Mouse (Mus musculus) hindbrain, embryonic 12.5 days (tissue): ENCODE measurements around the gene Fxyd2. TPM values are rescaled to one million over a fixed set of nuclear protein-coding genes. Genes with fewer than 3 reads are reported as not detected.

Experiments
- ATAC-seq: fragments of 200-750 bp; cut with Nextera tagmentation; 2 replicates; pipeline ENCODE4 v1.8.0; 2017; ENCODE audit warnings: moderate TSS enrichment; ENCODE audit not compliant: low FRiP score
- H3K27ac ChIP-seq: fragments of 300-500 bp; sonication (generic); 2 replicates; pipeline ENCODE4 v1.5.1; 2016; ENCODE audit warnings: mild to moderate bottlenecking
- H3K27me3 ChIP-seq: fragments of 300-500 bp; sonication (generic); 2 replicates; pipeline ENCODE4 v1.6.1; 2016; ENCODE audit warnings: mild to moderate bottlenecking
- H3K36me3 ChIP-seq: fragments of 300-500 bp; sonication (generic); 2 replicates; pipeline ENCODE4 v1.6.1; 2016; ENCODE audit warnings: mild to moderate bottlenecking
- H3K4me1 ChIP-seq: fragments of 300-500 bp; sonication (generic); 2 replicates; pipeline ENCODE4 v1.6.1; 2016
- H3K4me2 ChIP-seq: fragments of 300-500 bp; sonication (generic); replicated peaks from 2 replicates; pipeline ENCODE4 v1.6.1; 2016; ENCODE audit warnings: mild to moderate bottlenecking
- H3K4me3 ChIP-seq: fragments of 300-500 bp; sonication (generic); 2 replicates; pipeline ENCODE4 v1.5.1; 2016; ENCODE audit warnings: mild to moderate bottlenecking
- H3K9ac ChIP-seq: fragments of 300-500 bp; sonication (generic); 2 replicates; pipeline ENCODE4 v1.6.1; 2016; ENCODE audit warnings: mild to moderate bottlenecking, moderate library complexity
- H3K9me3 ChIP-seq: fragments of 300-500 bp; sonication (generic); replicated peaks from 2 replicates; pipeline ENCODE4 v1.6.1; 2016; ENCODE audit warnings: mild to moderate bottlenecking
- WGBS: fragments of 180-500 bp; shearing (Covaris S2); methylation state at CpG from one replicate; pipeline ENCODE4 v1.1.7; 2016; 5-methylcytosine and 5-hydroxymethylcytosine counted together
- polyA plus RNA-seq: library from polyadenylated mRNA; unstranded; fragments of >200 nt; fragmentation: Nextera tagmentation; extraction: Ambion mirVana; gene quantifications from 2 replicates; pipeline ENCODE4 v1.2.1, GENCODE M21; 2016

Fxyd2 gene
- polyA plus RNA-seq, 1 experiment from 2014 or later: 2.1 TPM

DNA sequence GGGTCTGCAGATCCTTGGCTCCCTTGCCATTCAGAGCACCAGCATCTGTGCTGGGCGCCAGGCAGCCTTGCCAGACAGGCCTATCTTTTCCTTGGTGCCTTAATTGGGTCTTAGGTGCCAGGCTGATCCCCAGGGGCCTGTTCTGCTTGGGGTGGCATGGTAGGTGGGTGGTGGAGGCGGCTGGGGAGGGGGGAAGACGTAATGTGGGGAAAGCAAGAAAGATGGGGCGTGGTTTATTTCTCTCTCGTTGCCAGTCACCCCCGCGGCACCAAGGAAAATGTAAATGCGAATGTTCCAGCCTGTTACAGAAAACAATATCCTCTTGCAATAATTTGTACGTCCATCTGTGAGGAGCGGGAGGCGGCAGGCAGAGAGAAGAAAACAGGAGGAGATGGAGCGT is 33.2 kb downstream of the Fxyd2 start:
- ATAC-seq: no peak; the same call in 1 of the 2 replicates
- no peak overlapping the region for H3K4me3 ChIP-seq

DNA sequence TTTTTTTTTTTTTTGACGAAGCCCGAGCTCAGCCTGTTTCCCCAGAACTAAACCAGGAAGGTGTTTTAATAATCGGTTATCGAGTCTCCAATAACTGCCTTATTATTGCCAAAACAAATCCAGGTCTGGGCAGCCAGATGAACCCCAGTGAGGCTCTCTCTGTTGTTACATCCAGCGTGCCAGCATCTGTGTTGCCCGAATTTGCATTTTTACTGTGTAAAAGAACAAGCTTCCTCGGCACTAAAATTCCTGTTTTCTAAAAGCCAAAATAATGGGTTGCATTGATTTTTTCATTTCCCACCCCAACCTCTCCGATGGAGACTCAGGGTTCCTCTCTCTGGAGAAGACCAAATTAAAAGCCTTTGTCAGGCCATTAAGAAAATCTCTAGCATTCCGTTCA is 33.6 kb downstream of the Fxyd2 start:
- 76% methylated on average over 9 of the region's 9 CpGs for WGBS
- Histone ChIP-seq H3K36me3 (no peaks in the 10 kb centered on the region), H3K9ac (no peak overlapping the region), H3K27ac (no peak overlapping the region; the same call in 1 of the 2 replicates), H3K4me1 (peaks cover 36% of the 10 kb centered on the region), H3K9me3 (no peaks in the 10 kb centered on the region), H3K4me3 (no peak overlapping the region), H3K27me3 (peaks cover 52% of the 10 kb centered on the region), H3K4me2 (no peak overlapping the region)
- ATAC-seq: no peak

More for the DNA sequence above, 33.2 kb downstream of the Fxyd2 start:
- Histone ChIP-seq H3K9ac (no peak overlapping the region), H3K36me3 (no peaks in the 10 kb centered on the region), H3K27ac (peak overlapping the region; percentile 30), H3K27me3 (peaks cover 52% of the 10 kb centered on the region), H3K9me3 (no peaks in the 10 kb centered on the region), H3K4me1 (peaks cover 36% of the 10 kb centered on the region), H3K4me2 (peak overlapping the region; percentile 65; the same call in 1 of the 2 replicates)
- 52% methylated on average over 12 of the region's 12 CpGs for WGBS

DNA sequence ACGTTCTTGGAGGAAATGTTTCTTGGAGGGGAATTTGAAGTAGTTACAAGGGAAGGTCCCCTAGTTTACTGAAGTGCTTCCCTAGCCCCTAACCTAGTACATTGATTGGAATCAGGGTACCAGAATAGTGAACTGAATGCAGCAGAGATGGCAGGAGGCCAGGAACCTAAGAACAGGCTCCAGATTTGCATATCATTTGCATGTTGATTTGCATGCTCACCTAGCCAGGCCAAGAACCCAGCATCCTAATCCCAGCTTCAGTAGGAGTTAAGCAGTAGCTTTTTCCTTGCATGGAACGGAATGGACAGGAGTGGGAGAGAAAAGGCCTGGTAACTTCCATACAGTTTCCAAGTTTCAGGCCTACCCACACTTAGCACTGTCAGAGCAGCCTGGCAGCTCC is 34.7 kb downstream of the Fxyd2 start:
- no peaks in the 10 kb centered on the region for H3K9me3 ChIP-seq
- H3K27me3 ChIP-seq: peaks cover 45% of the 10 kb centered on the region
- H3K4me2 ChIP-seq: no peak overlapping the region
- WGBS: 69% methylated on average over 2 of the region's 2 CpGs
- H3K27ac ChIP-seq: no peak overlapping the region
- H3K4me3 ChIP-seq: no peak overlapping the region
- H3K36me3 ChIP-seq: no peaks in the 10 kb centered on the region
- H3K4me1 ChIP-seq: peaks cover 36% of the 10 kb centered on the region
- no peak for ATAC-seq
- H3K9ac ChIP-seq: no peak overlapping the region

DNA sequence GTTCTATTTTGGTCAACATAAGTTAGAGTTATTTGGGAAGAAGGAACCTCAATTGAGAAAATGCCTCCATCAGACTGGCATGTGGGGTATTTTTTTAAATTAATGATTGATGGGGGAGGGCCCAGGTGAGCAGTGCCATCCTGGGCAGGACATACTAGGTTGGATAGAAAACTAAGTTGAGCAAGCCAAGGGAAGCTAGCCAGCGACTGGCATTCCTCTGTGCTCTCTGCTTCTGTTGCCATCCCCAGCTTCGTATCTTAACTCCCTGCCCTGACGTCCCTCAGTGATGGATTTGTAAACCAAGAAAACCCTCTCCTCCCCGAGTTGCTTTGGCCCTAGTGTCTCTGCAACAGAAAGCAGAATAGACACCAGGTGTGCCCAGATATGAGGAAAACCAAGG is 39.6 kb downstream of the Fxyd2 start:
- WGBS: 83% methylated on average over 4 of the region's 4 CpGs
- ATAC-seq: no peak
- no peaks in the 10 kb centered on the region for H3K36me3 ChIP-seq
- H3K4me3 ChIP-seq: no peak overlapping the region
- no peak overlapping the region for H3K27ac ChIP-seq
- H3K27me3 ChIP-seq: peaks cover 8% of the 10 kb centered on the region
- H3K9ac ChIP-seq: no peak overlapping the region
- H3K9me3 ChIP-seq: no peaks in the 10 kb centered on the region
- H3K4me2 ChIP-seq: no peak overlapping the region
- peaks cover 23% of the 10 kb centered on the region for H3K4me1 ChIP-seq

DNA sequence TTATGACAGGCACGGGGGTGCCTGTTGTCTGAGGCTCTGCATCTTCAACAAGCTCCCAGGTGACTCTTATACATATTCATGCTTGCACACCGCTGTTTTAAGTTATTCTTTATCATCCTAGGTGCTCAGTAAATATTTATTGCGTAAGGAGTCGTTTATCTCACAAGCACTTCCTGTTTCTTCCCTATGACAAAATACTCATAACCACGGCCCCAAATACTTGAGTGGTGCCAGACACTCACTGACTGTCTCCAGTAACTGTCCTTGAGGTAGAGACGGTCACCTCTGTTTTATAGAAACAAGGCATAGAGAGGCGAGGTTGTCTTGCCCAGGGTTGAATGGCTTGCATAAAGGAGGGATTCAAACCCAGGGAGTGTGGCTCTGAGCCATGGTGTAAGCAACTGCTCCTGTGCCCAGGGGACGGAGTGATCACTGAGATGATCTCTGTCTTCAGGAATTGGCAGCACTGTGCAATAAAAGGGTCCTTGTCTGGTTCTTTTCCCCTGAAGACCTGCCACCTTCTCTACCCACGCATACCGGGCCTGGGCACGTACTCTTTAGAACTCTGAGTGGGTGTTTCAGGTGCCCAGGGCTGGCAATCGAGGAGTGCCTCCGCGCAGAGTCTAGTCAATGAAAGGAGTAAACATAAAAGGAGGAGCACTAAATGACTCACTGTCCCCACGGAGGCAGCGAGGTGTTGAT is 40.8 kb downstream of the Fxyd2 start:
- Histone ChIP-seq H3K27ac (no peak overlapping the region), H3K4me2 (no peak overlapping the region)
- WGBS: 82% methylated on average over 16 of the region's 16 CpGs

DNA sequence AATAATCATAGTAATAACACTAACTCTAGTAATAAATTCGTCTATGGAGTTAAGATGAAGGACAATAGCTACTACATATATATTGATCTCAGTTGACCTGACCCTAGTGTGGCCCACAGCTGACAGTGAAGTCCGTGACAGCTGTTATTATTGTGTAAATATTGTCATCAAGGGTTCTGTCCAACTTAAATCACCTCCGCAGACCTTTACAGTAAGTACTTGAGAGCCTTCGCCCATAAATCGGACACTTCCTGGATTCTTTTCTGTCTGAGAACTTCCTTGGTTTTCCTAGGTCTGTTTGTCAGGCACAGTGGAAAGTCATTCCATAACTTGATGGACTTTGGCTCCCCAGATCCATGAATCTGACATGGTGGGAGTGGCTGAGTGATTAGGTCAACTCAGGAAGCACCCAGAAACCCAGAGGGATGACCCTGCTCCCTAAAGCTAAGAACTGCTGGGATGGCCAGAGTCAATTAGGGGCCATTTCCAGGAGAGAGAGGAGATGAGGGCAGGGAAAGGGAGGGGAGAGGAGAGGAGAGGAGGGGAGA is 44.9 kb downstream of the Fxyd2 start:
- H3K4me1 ChIP-seq: peaks cover 24% of the 10 kb centered on the region
- no peak overlapping the region for H3K27ac ChIP-seq
- no peak for ATAC-seq
- H3K4me2 ChIP-seq: no peak overlapping the region
- H3K4me3 ChIP-seq: no peak overlapping the region
- H3K9ac ChIP-seq: no peak overlapping the region
- peaks cover 17% of the 10 kb centered on the region for H3K27me3 ChIP-seq
- no peaks in the 10 kb centered on the region for H3K36me3 ChIP-seq
- H3K9me3 ChIP-seq: no peaks in the 10 kb centered on the region
- WGBS: 86% methylated on average over 5 of the region's 5 CpGs

More for the DNA sequence above, 40.8 kb downstream of the Fxyd2 start:
- Histone ChIP-seq H3K9ac (no peak overlapping the region), H3K9me3 (no peaks in the 10 kb centered on the region), H3K4me1 (peaks cover 26% of the 10 kb centered on the region), H3K27me3 (peaks cover 5% of the 10 kb centered on the region), H3K36me3 (no peaks in the 10 kb centered on the region), H3K4me3 (no peak overlapping the region)
- ATAC-seq: no peak

DNA sequence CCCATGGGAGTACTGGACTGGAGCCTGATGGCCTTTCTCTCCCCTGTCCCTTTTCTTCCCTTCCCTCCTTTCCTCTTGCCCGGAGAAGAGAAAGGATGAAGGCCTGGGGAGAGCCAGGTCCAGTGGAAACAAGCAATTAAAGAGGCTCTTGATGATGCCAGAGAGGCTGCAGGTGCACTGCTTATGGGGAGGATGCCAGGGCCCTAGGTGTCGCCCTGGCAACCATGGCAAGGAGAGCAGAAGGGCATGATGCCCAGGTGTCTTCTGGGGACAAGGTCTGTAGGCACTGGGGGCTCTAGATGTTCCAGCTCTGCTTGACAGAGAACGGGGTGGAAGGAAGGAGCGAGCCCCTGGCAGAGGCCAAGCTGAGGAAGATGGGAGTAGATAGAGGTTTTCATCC is 50.2 kb downstream of the Fxyd2 start:
- WGBS: 91% methylated on average over 4 of the region's 4 CpGs
- Histone ChIP-seq H3K4me3 (no peak overlapping the region), H3K36me3 (no peaks in the 10 kb centered on the region), H3K27me3 (peaks cover 12% of the 10 kb centered on the region; the same call in 1 of the 2 replicates), H3K9ac (no peak overlapping the region), H3K4me2 (no peak overlapping the region), H3K4me1 (peaks cover 15% of the 10 kb centered on the region), H3K27ac (no peak overlapping the region), H3K9me3 (no peaks in the 10 kb centered on the region)
- ATAC-seq: no peak

DNA sequence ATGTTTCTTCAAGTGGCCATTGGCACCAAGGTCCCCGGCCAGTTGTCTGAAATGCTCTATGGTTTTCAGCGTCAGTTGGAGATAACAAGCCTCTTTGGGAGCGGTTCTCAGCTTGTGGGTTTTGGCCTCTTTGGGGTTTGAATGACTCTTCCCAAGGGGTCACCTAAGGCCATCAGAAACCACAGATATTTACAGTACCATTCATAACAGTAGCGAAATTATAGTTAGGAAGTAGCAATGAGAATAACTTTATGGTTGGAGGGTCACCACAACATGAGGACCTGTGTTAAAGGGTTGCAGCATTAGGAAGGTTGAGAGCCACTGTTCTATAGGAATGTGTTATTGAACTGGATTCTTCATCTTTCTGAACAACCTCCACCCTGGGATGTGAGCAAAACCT is 51.9 kb downstream of the Fxyd2 start:
- no peak overlapping the region for H3K9ac ChIP-seq
- 91% methylated on average over 4 of the region's 4 CpGs for WGBS
- H3K4me1 ChIP-seq: peaks cover 12% of the 10 kb centered on the region
- no peak overlapping the region for H3K4me3 ChIP-seq
- H3K27me3 ChIP-seq: peaks cover 11% of the 10 kb centered on the region; the same call in 1 of the 2 replicates
- ATAC-seq: no peak
- no peaks in the 10 kb centered on the region for H3K36me3 ChIP-seq
- H3K4me2 ChIP-seq: no peak overlapping the region
- H3K9me3 ChIP-seq: no peaks in the 10 kb centered on the region
- no peak overlapping the region for H3K27ac ChIP-seq

DNA sequence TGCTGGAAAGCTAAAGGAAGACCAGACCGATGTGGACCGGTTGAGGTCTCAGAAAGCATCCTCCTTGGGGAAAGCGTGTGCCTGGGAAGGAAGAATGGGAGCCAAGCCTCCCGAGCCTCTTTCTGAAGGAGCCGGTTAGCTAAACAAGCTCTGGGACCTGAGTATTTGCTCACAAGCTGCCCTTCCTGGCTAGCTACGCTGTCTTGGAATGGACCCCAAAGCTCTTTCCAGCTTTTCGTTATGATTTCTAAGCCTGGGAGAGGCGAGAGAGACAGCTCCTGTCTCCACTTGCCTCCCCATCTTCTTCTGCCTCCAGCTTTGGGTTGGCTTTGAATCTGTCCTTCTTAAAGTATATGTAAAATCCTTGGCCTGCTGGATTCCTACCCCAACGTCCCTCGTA is 54.6 kb downstream of the Fxyd2 start:
- Histone ChIP-seq H3K9me3 (no peaks in the 10 kb centered on the region), H3K27me3 (no peaks in the 10 kb centered on the region), H3K36me3 (no peaks in the 10 kb centered on the region), H3K9ac (no peak overlapping the region), H3K4me2 (no peak overlapping the region), H3K4me3 (no peak overlapping the region), H3K27ac (no peak overlapping the region), H3K4me1 (peaks cover 8% of the 10 kb centered on the region)
- 89% methylated on average over 10 of the region's 10 CpGs for WGBS
- no peak for ATAC-seq

DNA sequence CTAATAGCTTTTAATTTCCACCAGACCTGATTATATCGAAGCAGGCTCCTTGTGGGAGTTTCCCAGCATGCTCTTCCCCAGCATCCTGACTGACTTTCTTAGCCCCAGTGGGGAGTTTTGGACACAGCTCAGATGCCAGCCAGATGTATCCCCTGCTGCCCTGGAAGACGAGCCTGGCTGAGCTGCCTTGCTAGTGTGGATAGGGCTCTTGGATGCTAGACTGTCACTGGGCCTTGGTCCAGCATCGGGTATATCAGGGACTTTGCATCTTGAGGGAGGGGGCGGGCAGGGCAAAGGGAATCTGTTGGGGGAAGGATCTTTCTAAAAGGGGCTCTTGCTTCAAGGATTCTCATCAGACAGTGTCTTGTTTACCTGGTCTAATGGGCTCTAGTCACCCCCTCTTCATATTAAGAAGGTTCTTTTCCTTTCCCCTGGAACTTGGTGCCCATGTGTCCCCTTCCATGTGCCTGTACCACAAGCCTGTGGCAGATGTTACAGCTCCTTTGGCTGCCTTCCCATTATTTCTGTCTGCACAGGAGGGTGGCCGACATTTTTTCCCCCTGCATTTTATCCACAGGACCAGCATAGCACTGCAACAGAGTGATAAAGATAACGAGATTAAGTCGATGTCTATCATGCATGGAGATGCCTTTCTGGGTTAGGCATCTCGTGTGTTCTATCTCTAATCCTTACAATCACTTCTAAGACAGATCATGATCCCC is 55.6 kb downstream of the Fxyd2 start:
- H3K9me3 ChIP-seq: no peaks in the 10 kb centered on the region
- H3K4me1 ChIP-seq: peaks cover 8% of the 10 kb centered on the region
- no peaks in the 10 kb centered on the region for H3K27me3 ChIP-seq
- H3K36me3 ChIP-seq: no peaks in the 10 kb centered on the region
- H3K27ac ChIP-seq: no peak overlapping the region
- no peak overlapping the region for H3K4me3 ChIP-seq
- no peak overlapping the region for H3K4me2 ChIP-seq
- no peak overlapping the region for H3K9ac ChIP-seq
- no peak for ATAC-seq
- 67% methylated on average over 8 of the region's 8 CpGs for WGBS

DNA sequence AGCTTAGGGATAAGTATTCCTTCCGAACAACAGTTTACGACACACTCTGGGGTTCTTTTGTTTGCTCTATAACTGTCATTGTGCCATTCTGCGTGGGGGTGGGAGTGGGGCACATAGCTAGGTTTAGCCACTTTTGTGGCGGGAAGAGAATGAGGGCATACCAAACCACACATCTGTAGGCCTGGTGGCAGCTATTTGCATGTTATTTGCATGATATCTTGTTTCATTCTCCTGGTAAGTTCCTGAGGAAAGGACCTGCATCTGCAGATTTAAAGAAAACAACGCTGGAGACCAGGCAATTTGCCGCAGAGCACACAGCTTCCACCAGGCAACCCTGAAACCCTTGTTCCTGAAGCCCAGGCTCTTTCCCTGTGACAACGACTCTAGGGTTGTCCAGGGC is 57.7 kb downstream of the Fxyd2 start:
- no peak overlapping the region for H3K4me2 ChIP-seq
- H3K4me1 ChIP-seq: peaks cover 8% of the 10 kb centered on the region
- 38% methylated on average over 7 of the region's 7 CpGs for WGBS
- H3K27me3 ChIP-seq: no peaks in the 10 kb centered on the region
- H3K4me3 ChIP-seq: no peak overlapping the region
- H3K27ac ChIP-seq: no peak overlapping the region
- no peak for ATAC-seq
- H3K36me3 ChIP-seq: no peaks in the 10 kb centered on the region
- H3K9me3 ChIP-seq: no peaks in the 10 kb centered on the region
- H3K9ac ChIP-seq: no peak overlapping the region

DNA sequence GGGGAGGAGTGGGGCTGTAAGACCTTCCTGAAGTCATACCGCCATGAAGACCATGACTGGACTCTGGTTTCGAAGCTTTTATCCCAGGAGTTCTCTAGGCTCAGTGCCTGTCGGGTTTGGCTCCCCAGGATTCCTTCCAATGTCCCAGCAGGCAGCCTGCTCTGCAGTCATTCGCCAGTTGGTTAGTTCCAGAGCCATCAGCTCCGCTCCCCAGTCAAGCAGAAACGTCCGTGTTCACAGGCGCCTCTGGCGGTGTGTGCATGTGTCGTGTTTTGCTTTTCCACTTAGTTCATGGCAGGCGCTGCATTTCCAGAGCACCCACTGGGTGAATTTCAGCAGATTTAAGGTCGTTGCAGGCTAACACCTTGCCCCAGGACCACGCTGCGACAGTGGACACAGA is 58.9 kb downstream of the Fxyd2 start:
- H3K4me1 ChIP-seq: peaks cover 8% of the 10 kb centered on the region
- H3K9me3 ChIP-seq: no peaks in the 10 kb centered on the region
- ATAC-seq: no peak
- H3K27me3 ChIP-seq: no peaks in the 10 kb centered on the region
- 62% methylated on average over 14 of the region's 14 CpGs for WGBS
- no peak overlapping the region for H3K27ac ChIP-seq
- H3K4me3 ChIP-seq: no peak overlapping the region
- no peaks in the 10 kb centered on the region for H3K36me3 ChIP-seq
- H3K4me2 ChIP-seq: no peak overlapping the region
- no peak overlapping the region for H3K9ac ChIP-seq
